Mouse (Mus musculus) right cerebral cortex, postnatal 4 days (tissue): Measurements from ENCODE around the gene Rgs6.

ENCODE experiments used
- DNase-seq: peaks from one replicate; pipeline ENCODE4 v3.0.0-alpha.2; 2022

Gene Rgs6

GRCm38 (mm10) chr12:82883079-82883478 lies 295.0 kb downstream of the Rgs6 start:
- no peak for DNase-seq

GRCm38 (mm10) chr12:82894971-82895838 lies 307.1 kb downstream of the Rgs6 start:
- no peak for DNase-seq

DNA sequence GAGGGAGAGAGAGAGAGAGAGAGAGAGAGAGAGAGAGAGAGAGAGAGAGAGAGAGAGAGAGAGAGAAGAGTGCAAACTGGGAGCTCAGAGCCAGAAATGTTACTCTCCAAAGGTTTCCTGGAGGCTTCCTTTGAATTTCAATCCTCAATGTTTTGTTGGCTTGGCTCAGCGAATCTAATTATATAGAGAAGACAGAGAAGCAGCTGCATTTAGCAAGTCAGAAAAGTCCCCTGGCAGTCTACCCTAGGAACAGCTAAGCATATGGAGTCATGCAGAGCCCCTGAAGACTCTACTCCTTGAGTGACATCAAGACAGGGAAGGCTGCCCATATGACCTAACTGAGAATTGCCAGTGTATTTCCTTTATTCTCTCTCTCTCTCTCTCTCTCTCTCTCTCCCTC lies 317.7 kb downstream of the Rgs6 start:
- peak; percentile 11 for DNase-seq

DNA sequence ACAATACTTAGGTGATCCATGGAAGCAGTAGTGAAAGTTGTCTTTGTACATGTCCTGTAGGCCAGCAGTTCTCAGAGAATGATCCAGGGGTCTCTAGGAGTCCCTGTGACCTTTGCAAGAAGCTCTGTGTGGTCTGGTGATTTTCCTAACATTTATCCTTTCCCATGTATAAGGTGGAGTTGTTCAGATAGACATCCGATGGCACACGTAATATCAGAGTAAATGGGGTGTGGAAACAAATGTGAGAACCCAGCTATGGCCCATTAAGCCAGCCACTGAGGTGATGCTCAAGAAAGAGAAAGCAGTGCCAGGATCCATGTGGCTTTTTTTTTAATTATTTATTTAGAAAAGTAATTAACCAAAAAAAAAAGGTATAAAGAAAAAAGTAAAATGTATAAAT lies 322.8 kb downstream of the Rgs6 start:
- DNase-seq, result no peak

- DNase-seq, result no peak
Observed at GRCm38 (mm10) chr12:82914127-82914526, 326.0 kb downstream of the Rgs6 start.

DNA sequence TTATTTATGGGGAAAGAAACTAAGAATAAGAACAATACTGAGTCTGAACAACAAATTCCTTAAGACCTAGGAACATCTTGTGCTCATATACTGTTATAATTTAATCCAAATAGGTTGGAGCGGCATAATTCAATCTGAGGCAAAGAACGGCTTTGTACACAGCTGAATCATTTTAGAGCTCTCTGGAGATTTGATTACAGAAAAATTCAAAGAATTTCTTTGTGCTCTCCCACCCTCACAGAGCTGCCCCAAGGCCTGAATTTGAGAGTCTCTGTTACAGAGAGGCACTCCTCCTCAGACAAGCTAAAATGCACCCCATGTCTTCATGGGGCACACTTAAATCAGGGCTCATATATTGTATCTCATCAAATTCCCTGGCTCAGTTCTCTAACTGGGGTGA lies 332.1 kb downstream of the Rgs6 start:
- DNase-seq, result no peak

DNA sequence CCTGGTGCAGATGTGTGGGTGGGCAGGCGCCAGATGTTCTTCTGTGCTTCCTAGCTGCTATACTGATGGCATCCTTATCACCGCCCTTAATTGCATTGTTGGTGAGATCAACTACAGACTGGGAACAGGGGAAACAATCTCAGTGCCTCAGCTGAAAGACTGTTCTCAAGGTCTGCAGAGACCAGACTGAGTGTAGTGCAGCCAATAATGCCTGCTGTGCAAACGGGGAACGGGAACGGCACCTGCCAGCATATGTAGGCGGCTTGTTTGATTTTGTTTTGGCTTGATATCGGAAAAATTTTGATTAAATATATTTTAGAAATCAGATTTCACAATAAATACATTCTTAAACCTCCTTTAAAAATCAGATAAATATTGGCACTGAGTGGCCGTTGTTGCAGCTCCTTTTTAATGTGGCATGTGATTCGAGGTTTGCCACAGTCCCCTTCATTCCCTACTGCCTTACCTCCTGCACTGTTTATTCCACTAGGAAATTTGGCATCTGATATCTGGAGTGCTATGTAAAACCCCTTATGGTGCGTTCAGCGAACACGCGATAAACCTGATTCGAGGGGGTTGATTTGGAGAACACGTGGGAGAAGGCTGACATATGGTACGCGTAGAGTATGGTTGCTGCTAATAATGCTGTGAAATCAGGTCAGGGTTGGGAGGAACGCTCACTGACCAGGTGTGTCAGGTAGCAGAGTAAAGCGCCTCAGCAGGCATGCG lies 333.4 kb downstream of the Rgs6 start:
- DNase-seq, result no peak

GRCm38 (mm10) chr12:82922856-82923506 lies 334.9 kb downstream of the Rgs6 start:
- DNase-seq, result no peak

GRCm38 (mm10) chr12:82932706-82933461 lies 344.8 kb downstream of the Rgs6 start:
- DNase-seq, result peak; percentile 57

GRCm38 (mm10) chr12:82935121-82935762 lies 347.1 kb downstream of the Rgs6 start:
- DNase-seq, result no peak

GRCm38 (mm10) chr12:82935767-82936166 lies 347.7 kb downstream of the Rgs6 start:
- no peak for DNase-seq

DNA sequence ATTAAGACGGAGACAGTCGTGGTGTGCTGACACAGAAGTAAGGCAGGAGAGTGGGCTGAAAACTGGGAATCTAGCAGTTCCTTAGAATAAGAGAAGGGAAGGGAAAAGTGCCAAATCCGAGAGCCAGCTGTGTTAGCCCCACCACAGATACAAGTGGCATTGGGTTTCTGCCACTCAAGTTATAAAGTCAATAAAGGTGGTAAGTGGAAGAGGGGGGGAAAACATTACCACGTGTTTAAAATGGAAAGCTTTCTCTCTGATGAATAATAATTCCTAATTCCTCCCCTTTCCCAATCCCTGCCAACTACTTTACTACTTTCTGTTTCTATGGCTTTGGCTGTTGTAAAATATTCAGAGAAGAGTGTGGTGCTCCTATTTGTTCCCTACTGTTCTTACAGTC lies 352.4 kb downstream of the Rgs6 start:
- no peak for DNase-seq

DNA sequence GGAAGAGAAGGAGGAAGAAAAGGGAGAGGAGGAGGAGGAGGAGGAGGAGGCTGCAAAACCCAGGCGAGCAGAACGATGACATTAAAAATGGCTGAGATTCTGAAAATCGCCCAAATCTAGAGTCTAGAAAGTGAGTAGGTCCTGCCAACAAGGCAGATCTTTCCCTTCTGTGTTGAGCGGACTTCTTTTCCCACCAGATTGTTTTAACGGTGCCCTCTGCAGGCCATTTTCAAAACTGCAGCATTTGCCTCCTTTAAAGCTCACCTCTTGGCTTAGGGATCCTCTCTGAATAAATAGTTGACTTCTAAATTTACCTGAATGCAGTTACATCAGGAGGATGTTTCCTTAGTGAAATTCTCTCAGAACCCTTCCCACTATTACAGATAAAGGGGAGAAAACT lies 358.4 kb downstream of the Rgs6 start:
- DNase-seq, result peak; percentile 87

DNA sequence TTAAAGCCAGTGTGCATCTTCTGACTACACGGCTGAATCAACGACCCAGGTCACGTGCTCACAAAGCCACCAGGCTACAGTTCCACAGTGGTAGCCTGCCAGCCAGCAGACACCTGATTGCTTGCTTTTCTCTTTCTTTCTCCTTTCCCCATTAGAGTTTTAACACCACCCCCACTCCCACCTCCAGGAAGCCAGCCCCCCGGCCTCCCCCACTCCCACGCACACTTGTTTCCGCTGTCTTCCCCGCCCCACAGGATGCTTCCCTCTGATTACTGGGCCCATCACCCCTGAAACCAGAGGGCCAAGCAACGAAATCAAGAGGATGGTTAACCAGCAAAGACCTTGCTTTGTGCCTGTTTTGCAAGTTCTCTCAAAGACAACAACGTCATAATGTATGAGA lies 373.0 kb downstream of the Rgs6 start:
- no peak for DNase-seq

GRCm38 (mm10) chr12:82961852-82962251 lies 373.8 kb downstream of the Rgs6 start:
- no peak for DNase-seq

DNA sequence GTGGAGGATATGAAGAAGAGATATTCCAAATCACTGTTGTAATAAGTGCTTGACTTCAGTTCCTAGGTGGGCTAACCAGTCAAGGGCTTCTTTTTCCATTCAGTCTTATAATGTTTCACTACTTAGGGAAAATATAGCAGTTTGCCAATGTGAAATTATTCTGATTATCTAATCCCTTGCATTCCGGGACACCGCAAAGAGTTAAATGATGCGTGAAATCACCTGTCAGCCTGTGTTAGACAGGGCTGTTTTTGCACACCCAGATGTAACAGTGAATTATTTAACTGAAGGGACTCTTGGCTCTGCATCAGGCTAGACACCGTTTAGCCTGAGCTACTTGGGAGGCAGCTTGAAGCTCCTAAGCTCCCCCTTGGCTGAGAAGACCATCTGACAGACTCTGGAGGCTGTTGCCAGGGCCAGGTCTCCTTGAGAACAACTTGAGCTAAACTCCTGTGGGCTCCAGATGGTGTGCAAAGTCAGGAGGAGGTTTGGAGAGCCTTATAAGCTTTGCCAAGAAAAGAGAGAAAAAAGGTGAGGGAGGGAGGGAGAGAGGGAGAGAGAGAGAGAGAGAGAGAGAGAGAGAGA lies 382.5 kb downstream of the Rgs6 start:
- no peak for DNase-seq

DNA sequence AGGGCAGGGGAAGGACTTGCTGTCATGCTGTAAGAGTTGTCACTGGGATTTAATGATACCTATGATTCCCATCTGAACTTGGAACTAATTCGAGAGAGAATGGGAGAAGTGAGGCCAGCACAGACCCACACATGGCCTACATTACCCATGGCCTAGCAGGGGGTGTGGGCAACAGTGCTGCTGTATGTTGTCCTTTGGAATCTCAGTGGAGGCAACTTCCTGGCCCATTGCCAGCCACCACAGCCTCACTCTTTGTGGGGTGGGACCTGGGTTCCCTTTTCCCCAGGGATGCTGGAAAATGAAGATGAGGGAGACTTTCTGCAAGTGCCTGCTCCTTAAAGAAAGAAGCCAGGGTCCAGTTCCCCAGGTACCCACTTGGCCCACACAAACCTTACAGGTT lies 383.1 kb downstream of the Rgs6 start:
- no peak for DNase-seq

DNA sequence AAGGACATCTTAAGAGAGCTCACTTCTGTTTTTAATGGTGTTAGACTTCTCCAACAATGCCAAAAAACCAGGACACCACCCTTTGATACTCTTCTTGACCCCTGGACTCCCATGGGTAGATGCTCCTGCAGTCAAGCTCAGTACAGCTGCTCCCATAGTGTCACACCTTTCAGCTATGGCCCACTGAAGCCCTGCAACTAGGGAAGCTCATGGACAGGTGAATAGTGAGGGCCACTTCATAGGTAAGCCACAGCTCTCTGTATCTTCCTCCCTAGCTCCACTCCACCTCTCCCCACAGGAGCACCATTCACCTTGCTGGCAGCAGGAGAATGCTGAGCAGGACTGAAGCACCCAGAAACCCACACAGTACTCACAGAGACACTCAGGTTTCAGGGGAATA lies 384.6 kb downstream of the Rgs6 start:
- DNase-seq, result no peak

GRCm38 (mm10) chr12:82973771-82974170 lies 385.7 kb downstream of the Rgs6 start:
- DNase-seq, result no peak

GRCm38 (mm10) chr12:82978275-82978674 lies 390.2 kb downstream of the Rgs6 start:
- no peak for DNase-seq

DNA sequence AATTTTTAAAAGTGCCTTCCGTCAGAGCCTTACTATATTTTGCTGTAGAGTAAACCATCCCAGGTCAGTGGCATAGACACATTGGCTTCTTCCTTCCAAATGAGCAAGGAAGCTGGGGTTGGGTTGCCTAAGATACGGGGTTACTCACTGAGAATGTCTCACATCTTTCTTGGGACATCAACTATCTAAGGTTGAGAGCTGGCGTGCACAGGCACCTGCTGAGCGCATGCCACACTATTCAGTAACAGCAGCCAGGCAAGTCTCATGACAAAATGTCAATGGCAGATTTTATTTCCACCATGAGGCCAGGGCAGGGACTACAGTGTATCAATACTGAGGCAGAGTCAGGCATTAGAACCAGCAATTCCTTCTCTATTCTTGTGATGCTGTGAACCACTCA lies 394.6 kb downstream of the Rgs6 start:
- DNase-seq, result no peak

DNA sequence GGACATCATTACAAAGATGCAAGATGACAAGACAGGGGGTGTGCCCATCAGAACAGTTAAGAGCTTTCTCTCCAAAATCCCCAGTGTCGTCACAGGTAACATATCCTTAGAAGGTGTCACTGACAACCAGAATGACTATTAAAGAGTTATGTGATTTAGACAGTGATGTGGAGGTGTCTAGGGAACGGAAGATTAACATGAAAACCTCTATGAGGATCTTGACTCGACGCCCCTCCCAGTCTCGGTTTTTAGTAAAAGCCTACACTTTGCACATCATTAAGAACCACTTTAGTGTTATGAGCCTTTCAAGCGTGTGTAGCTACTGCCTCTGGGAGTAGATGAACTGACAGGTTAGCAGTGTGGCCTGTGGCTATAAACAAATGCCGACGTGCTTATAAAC lies 397.2 kb downstream of the Rgs6 start:
- no peak for DNase-seq
